Mouse (Mus musculus) lung, postnatal 0 days (tissue): ENCODE measurements around the gene Olfr976.
"Not testable (repeated sequence)": the region's sequence is repeated elsewhere in the genome, so short reads cannot be mapped to it uniquely, and the experiment has no call there.

ENCODE experiments used
- CTCF ChIP-seq: IDR thresholded peaks from 2 replicates; pipeline ENCODE4 v1.5.1; 2016; ENCODE audit warnings: antibody characterized with exemption, mild to moderate bottlenecking
- EP300 ChIP-seq: IDR thresholded peaks from 2 replicates; pipeline ENCODE4 v1.6.1; 2016; ENCODE audit warnings: antibody characterized with exemption, mild to moderate bottlenecking, control low read depth

GRCm38 (mm10) chr9:39928837-39929236, 32.1 kb downstream of the Olfr976 start:
- not testable (repeated sequence) for TF ChIP-seq CTCF, EP300
